Mouse (Mus musculus): ENCODE measurements around the gene Cyb561d1. TPM values are rescaled to one million over a fixed set of nuclear protein-coding genes. Genes with fewer than 3 reads are reported as not detected.

Cyb561d1 gene
- polyA plus RNA-seq, 1 experiment: 3.3 TPM

- H3K4me1 ChIP-seq: peaks cover 3% of the 10 kb centered on the region
- H3K4me3 ChIP-seq (replicated peaks): no peak overlapping the region
- peaks cover 2% of the 10 kb centered on the region; the same call in 1 of the 2 replicates for H3K9me3 ChIP-seq
- TF ChIP-seq GATA1 (IDR thresholded peaks at IDR 0.05; ENCODE audit: borderline replicate concordance, low read length): no peak
- no peak for TF ChIP-seq FLI1 (IDR thresholded peaks at IDR 0.05; ENCODE audit: low read length)
- no peaks in the 10 kb centered on the region for H3K36me3 ChIP-seq (replicated peaks; ENCODE audit: low read length)
- H3K27me3 ChIP-seq (replicated peaks): peaks cover 84% of the 10 kb centered on the region
Observed at GRCm38 (mm10) chr3:108220661-108221060, 19.6 kb upstream of the Cyb561d1 start.

- no peak for TF ChIP-seq GATA1 (IDR thresholded peaks at IDR 0.05; ENCODE audit: borderline replicate concordance, low read length)
- no peak for TF ChIP-seq FLI1 (IDR thresholded peaks at IDR 0.05; ENCODE audit: low read length)
- Histone ChIP-seq H3K9me3 (no peaks in the 10 kb centered on the region), H3K27me3 (replicated peaks) (peaks cover 53% of the 10 kb centered on the region), H3K4me3 (replicated peaks) (no peak overlapping the region), H3K36me3 (replicated peaks; ENCODE audit: low read length) (no peaks in the 10 kb centered on the region), H3K4me1 (peaks cover 13% of the 10 kb centered on the region)
Observed at GRCm38 (mm10) chr3:108214734-108215133, 13.7 kb upstream of the Cyb561d1 start.

- Histone ChIP-seq H3K27me3 (replicated peaks) (peaks cover 33% of the 10 kb centered on the region), H3K9me3 (no peaks in the 10 kb centered on the region), H3K4me1 (peaks cover 31% of the 10 kb centered on the region), H3K4me3 (replicated peaks) (no peak overlapping the region), H3K36me3 (replicated peaks; ENCODE audit: low read length) (peaks cover 4% of the 10 kb centered on the region)
- no peak for TF ChIP-seq GATA1 (IDR thresholded peaks at IDR 0.05; ENCODE audit: borderline replicate concordance, low read length)
Observed at GRCm38 (mm10) chr3:108212406-108212805, 11.4 kb upstream of the Cyb561d1 start.

- H3K9me3 ChIP-seq: no peaks in the 10 kb centered on the region
- H3K27me3 ChIP-seq (replicated peaks): peaks cover 32% of the 10 kb centered on the region
Observed at GRCm38 (mm10) chr3:108211845-108212244, 10.8 kb upstream of the Cyb561d1 start.

GRCm38 (mm10) chr3:108210771-108211139, 9.7 kb upstream of the Cyb561d1 start, which contains the start of gene Atxn7l2:
Gene Atxn7l2, minus strand, starts transcription at chr3:108210934.
- Histone ChIP-seq H3K4me1 (peaks cover 37% of the 10 kb centered on the region), H3K27me3 (replicated peaks) (peaks cover 23% of the 10 kb centered on the region), H3K9me3 (no peaks in the 10 kb centered on the region), H3K36me3 (replicated peaks; ENCODE audit: low read length) (peaks cover 20% of the 10 kb centered on the region), H3K4me3 (replicated peaks) (peak within 1 kb of the TSS; percentile 97)
- no peak for TF ChIP-seq FLI1 (IDR thresholded peaks at IDR 0.05; ENCODE audit: low read length)
- no peak for TF ChIP-seq GATA1 (IDR thresholded peaks at IDR 0.05; ENCODE audit: borderline replicate concordance, low read length)

More at GRCm38 (mm10) chr3:108211845-108212244, 10.8 kb upstream of the Cyb561d1 start:
- TF ChIP-seq FLI1 (IDR thresholded peaks at IDR 0.05; ENCODE audit: low read length) (no peak), GATA1 (IDR thresholded peaks at IDR 0.05; ENCODE audit: borderline replicate concordance, low read length) (no peak)
- Histone ChIP-seq H3K4me3 (replicated peaks) (no peak overlapping the region), H3K36me3 (replicated peaks; ENCODE audit: low read length) (peaks cover 9% of the 10 kb centered on the region), H3K4me1 (peaks cover 31% of the 10 kb centered on the region)

GRCm38 (mm10) chr3:108209946-108210770, 9.1 kb upstream of the Cyb561d1 start:
- peak overlapping the region; percentile 97 for H3K4me3 ChIP-seq (replicated peaks)
- TF ChIP-seq FLI1 (IDR thresholded peaks at IDR 0.05; ENCODE audit: low read length): no peak
- no peak for TF ChIP-seq GATA1 (IDR thresholded peaks at IDR 0.05; ENCODE audit: borderline replicate concordance, low read length)
- H3K36me3 ChIP-seq (replicated peaks; ENCODE audit: low read length): peaks cover 26% of the 10 kb centered on the region
- peaks cover 37% of the 10 kb centered on the region for H3K4me1 ChIP-seq
- peaks cover 23% of the 10 kb centered on the region for H3K27me3 ChIP-seq (replicated peaks)
- no peaks in the 10 kb centered on the region for H3K9me3 ChIP-seq

GRCm38 (mm10) chr3:108209536-108209935, 8.5 kb upstream of the Cyb561d1 start:
- H3K27me3 ChIP-seq (replicated peaks): peaks cover 23% of the 10 kb centered on the region
- peak overlapping the region; percentile 97 for H3K4me3 ChIP-seq (replicated peaks)
- H3K4me1 ChIP-seq: peaks cover 39% of the 10 kb centered on the region
- no peak for TF ChIP-seq FLI1 (IDR thresholded peaks at IDR 0.05; ENCODE audit: low read length)
- no peak for TF ChIP-seq GATA1 (IDR thresholded peaks at IDR 0.05; ENCODE audit: borderline replicate concordance, low read length)
- no peaks in the 10 kb centered on the region for H3K9me3 ChIP-seq
- peaks cover 32% of the 10 kb centered on the region for H3K36me3 ChIP-seq (replicated peaks; ENCODE audit: low read length)

GRCm38 (mm10) chr3:108209001-108209400, 8.0 kb upstream of the Cyb561d1 start:
- H3K4me3 ChIP-seq (replicated peaks): no peak overlapping the region

GRCm38 (mm10) chr3:108206731-108207375, 5.8 kb upstream of the Cyb561d1 start:
- H3K36me3 ChIP-seq (replicated peaks; ENCODE audit: low read length): peaks cover 51% of the 10 kb centered on the region
- H3K4me3 ChIP-seq (replicated peaks): no peak overlapping the region
- no peak for TF ChIP-seq GATA1 (IDR thresholded peaks at IDR 0.05; ENCODE audit: borderline replicate concordance, low read length)
- no peak for TF ChIP-seq FLI1 (IDR thresholded peaks at IDR 0.05; ENCODE audit: low read length)
- H3K4me1 ChIP-seq: peaks cover 46% of the 10 kb centered on the region
- H3K9me3 ChIP-seq: no peaks in the 10 kb centered on the region
- H3K27me3 ChIP-seq (replicated peaks): peaks cover 2% of the 10 kb centered on the region

More at GRCm38 (mm10) chr3:108209001-108209400, 8.0 kb upstream of the Cyb561d1 start:
- Histone ChIP-seq H3K36me3 (replicated peaks; ENCODE audit: low read length) (peaks cover 35% of the 10 kb centered on the region), H3K4me1 (peaks cover 40% of the 10 kb centered on the region), H3K9me3 (no peaks in the 10 kb centered on the region), H3K27me3 (replicated peaks) (peaks cover 18% of the 10 kb centered on the region)
- TF ChIP-seq FLI1 (IDR thresholded peaks at IDR 0.05; ENCODE audit: low read length) (no peak), GATA1 (IDR thresholded peaks at IDR 0.05; ENCODE audit: borderline replicate concordance, low read length) (no peak)

GRCm38 (mm10) chr3:108205601-108206000, 4.6 kb upstream of the Cyb561d1 start:
- Histone ChIP-seq H3K4me1 (peaks cover 50% of the 10 kb centered on the region), H3K27me3 (replicated peaks) (no peaks in the 10 kb centered on the region), H3K4me3 (replicated peaks) (no peak overlapping the region), H3K36me3 (replicated peaks; ENCODE audit: low read length) (peaks cover 51% of the 10 kb centered on the region), H3K9me3 (no peaks in the 10 kb centered on the region)
- no peak for TF ChIP-seq FLI1 (IDR thresholded peaks at IDR 0.05; ENCODE audit: low read length)
- no peak for TF ChIP-seq GATA1 (IDR thresholded peaks at IDR 0.05; ENCODE audit: borderline replicate concordance, low read length)
